Mouse (Mus musculus) lung, postnatal 0 days (tissue): ENCODE measurements around the gene Traf2. TPM values are rescaled to one million over a fixed set of nuclear protein-coding genes. Genes with fewer than 3 reads are reported as not detected.

Experiments
- ATAC-seq: fragments of 200-750 bp; cut with Nextera tagmentation; 2 replicates; pipeline ENCODE4 v1.8.0; 2017; ENCODE audit warnings: moderate library complexity
- DNase-seq: peaks from one replicate; pipeline ENCODE4 v3.0.0-alpha.2; 2016; ENCODE audit warnings: low spot score
- H3K27ac ChIP-seq: fragments of 300-500 bp; sonication (generic); 2 replicates; pipeline ENCODE4 v1.5.1; 2014; ENCODE audit warnings: antibody characterized with exemption, mild to moderate bottlenecking, low read length, mixed read lengths
- H3K27me3 ChIP-seq: fragments of 300-500 bp; sonication (generic); replicated peaks from 2 replicates; pipeline ENCODE4 v1.6.1; 2014; ENCODE audit warnings: low read length, mixed read lengths; ENCODE audit not compliant: insufficient read depth
- H3K36me3 ChIP-seq: fragments of 300-500 bp; sonication (generic); 2 replicates; pipeline ENCODE4 v1.6.1; 2014; ENCODE audit warnings: low read length, mixed read lengths; ENCODE audit not compliant: insufficient read depth
- H3K4me1 ChIP-seq: fragments of 300-500 bp; sonication (generic); 2 replicates; pipeline ENCODE4 v1.6.1; 2014; ENCODE audit warnings: antibody characterized with exemption, low read depth, low read length, mixed read lengths; ENCODE audit not compliant: insufficient read depth
- H3K4me2 ChIP-seq: fragments of 300-500 bp; sonication (generic); replicated peaks from 2 replicates; pipeline ENCODE4 v1.6.1; 2014; ENCODE audit warnings: low read depth, mild to moderate bottlenecking, low read length, moderate library complexity, mixed read lengths
- H3K4me3 ChIP-seq: fragments of 300-500 bp; sonication (generic); 2 replicates; pipeline ENCODE4 v1.5.1; 2014; ENCODE audit warnings: low read depth, low read length
- H3K9ac ChIP-seq: fragments of 300-500 bp; sonication (generic); replicated peaks from 2 replicates; pipeline ENCODE4 v1.6.1; 2014; ENCODE audit warnings: low read depth, mild to moderate bottlenecking
- H3K9me3 ChIP-seq: fragments of 300-500 bp; sonication (generic); 2 replicates; pipeline ENCODE4 v1.6.1; 2016; ENCODE audit warnings: low read length, mixed read lengths
- CTCF ChIP-seq: IDR thresholded peaks from 2 replicates; pipeline ENCODE4 v1.5.1; 2016; ENCODE audit warnings: antibody characterized with exemption, mild to moderate bottlenecking
- EP300 ChIP-seq: IDR thresholded peaks from 2 replicates; pipeline ENCODE4 v1.6.1; 2016; ENCODE audit warnings: antibody characterized with exemption, mild to moderate bottlenecking, control low read depth
- WGBS: fragments of 180-500 bp; shearing (Covaris S2); extraction: QIAGEN DNeasy Blood & Tissue Kit; methylation state at CpG from one replicate; pipeline ENCODE4 v1.1.7; 2014; 5-methylcytosine and 5-hydroxymethylcytosine counted together
- polyA plus RNA-seq: library from polyadenylated mRNA; unstranded; fragments of >200 nt; fragmentation: Nextera tagmentation; extraction: Ambion mirVana; gene quantifications from 2 replicates; pipeline ENCODE4 v1.2.1, GENCODE M21; 2015

The Traf2 gene
- polyA plus RNA-seq, 1 experiment from 2014 or later = 21.0 TPM

DNA sequence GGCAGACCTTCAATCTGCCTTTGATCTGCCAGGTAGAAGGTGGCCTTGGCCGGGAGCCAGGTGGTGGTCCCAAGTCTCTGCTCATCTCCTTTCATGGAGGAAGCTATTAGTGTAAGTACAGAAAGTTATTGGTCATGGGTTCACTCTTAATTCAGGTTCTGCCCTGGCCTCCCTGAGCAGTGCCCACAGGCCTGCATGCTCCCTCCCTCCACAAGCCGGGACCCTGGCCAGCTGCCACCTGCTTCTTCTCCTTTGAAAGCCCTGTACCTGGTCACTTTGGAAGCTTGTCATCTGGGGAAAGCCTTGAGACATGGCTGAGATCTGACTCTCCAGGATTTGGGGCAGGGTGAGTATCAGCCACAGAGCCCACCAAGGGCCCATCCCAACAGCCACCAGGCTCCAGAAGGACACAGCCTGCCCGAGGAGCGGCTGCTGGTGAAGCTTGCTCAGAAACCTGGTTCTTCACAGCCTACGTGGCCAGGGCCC lies 53.2 kb downstream of the Traf2 start, which contains the start of gene Lcn12:
Gene Lcn12, minus strand, starts transcription at position 436 of the 486 bp plus-strand sequence.
- ATAC-seq (no peak), DNase-seq (no peak)
- no peak within 1 kb of the TSS for H3K4me3 ChIP-seq
- no peaks in the 10 kb centered on the region for H3K9me3 ChIP-seq
- H3K27me3 ChIP-seq = no peaks in the 10 kb centered on the region
- no peak within 1 kb of the TSS for H3K9ac ChIP-seq
- no peak within 1 kb of the TSS for H3K27ac ChIP-seq
- WGBS = 75% methylated on average over 5 of the region's 5 CpGs
- H3K36me3 ChIP-seq = no peaks in the 10 kb centered on the region
- TF ChIP-seq CTCF = no peak
- TF ChIP-seq EP300 = no peak
- no peak within 1 kb of the TSS for H3K4me2 ChIP-seq
- no peaks in the 10 kb centered on the region for H3K4me1 ChIP-seq

DNA sequence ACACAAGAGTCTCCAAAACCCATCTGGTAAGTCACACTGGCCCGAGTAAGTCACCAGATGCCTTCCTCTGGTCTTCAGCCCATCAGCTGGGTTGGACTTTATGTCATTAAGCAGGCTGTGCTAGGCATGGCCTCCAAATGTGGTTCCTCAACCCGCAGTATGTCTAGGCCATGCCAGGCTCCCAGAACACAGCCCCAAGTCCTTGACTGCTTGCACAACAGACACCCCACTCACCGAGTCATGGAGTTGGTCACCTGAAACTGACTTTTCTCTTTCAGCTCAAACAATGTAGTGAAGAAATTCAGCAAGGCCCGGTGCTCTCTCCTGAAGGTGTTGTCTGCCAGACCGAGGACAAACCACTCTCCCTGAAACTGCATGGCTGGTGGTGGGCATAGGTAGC lies 53.8 kb downstream of the Traf2 start:
- TF ChIP-seq CTCF (no peak), EP300 (no peak)
- Histone ChIP-seq H3K27me3 (no peaks in the 10 kb centered on the region), H3K4me2 (no peak overlapping the region), H3K4me3 (no peak overlapping the region), H3K36me3 (no peaks in the 10 kb centered on the region), H3K9ac (no peak overlapping the region), H3K9me3 (no peaks in the 10 kb centered on the region), H3K4me1 (no peaks in the 10 kb centered on the region), H3K27ac (no peak overlapping the region)
- no peak for ATAC-seq
- WGBS = 68% methylated on average over 5 of the region's 5 CpGs
- no peak for DNase-seq

DNA sequence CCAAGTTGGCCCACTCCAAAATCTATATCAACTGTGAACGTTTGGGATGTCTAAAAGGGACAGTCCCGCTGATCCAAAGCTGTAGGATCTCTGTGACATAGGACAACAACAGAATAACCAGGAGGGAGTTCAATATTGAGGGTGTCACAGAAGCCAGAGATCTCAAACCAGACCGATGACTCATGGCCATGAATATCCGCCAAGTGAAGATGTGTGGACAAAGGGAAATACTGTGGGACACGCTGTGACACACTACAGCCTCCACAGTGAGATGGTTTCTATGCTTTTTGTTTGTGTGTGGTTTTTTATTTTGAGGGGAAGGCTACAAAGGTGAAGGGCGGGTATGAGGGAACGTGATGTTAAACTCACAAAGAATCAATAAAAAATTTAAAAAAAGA lies 58.1 kb downstream of the Traf2 start:
- DNase-seq (no peak), ATAC-seq (no peak)
- WGBS = 68% methylated on average over 7 of the region's 7 CpGs
- Histone ChIP-seq H3K36me3 (no peaks in the 10 kb centered on the region), H3K27ac (no peak overlapping the region), H3K4me2 (no peak overlapping the region), H3K9me3 (no peaks in the 10 kb centered on the region), H3K4me3 (no peak overlapping the region), H3K4me1 (no peaks in the 10 kb centered on the region), H3K9ac (no peak overlapping the region), H3K27me3 (no peaks in the 10 kb centered on the region)
- no peak for TF ChIP-seq EP300

DNA sequence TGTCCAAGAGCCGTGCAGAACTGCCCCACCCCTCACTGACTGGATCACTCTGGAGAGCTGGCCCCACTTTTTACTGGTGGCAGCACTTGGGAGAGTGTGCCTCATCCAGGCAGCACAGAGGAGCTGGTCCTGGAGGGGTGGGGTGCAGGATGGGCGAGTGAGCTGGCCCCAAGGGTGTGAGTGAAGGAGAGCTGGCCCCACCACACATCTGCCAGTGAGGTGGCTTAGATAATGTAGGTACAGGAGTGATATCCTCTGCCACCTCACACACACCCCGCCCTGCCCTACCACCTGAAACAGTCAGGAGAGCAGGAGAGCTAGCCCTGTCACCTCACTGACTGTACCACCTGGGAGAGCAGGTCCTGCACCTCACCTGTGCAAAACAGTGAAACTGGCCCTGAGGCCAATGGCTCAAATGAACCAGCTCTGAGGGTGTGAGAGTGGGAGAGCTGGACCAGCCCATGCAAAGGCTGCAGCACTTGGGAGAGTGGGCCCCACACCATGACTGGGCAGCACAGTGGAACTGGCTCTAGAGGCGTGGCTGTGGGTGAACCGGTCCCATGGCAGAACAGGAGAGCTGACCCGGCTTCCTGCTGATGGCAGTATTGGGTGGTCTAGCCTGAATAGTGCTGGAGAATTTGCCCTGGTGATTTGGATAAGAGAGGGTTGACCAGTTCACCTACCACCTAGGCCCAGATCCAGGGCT lies 58.6 kb downstream of the Traf2 start:
- ATAC-seq (no peak), DNase-seq (no peak)
- no peak for TF ChIP-seq CTCF
- no peak for TF ChIP-seq EP300
- 59% methylated on average over 6 of the region's 6 CpGs for whole genome bisulfite sequencing
- H3K4me1 ChIP-seq = no peaks in the 10 kb centered on the region
- H3K27me3 ChIP-seq = no peaks in the 10 kb centered on the region
- no peaks in the 10 kb centered on the region for H3K36me3 ChIP-seq
- no peak overlapping the region for H3K4me3 ChIP-seq
- H3K9ac ChIP-seq = no peak overlapping the region
- no peaks in the 10 kb centered on the region for H3K9me3 ChIP-seq
- H3K27ac ChIP-seq = no peak overlapping the region
- no peak overlapping the region for H3K4me2 ChIP-seq

DNA sequence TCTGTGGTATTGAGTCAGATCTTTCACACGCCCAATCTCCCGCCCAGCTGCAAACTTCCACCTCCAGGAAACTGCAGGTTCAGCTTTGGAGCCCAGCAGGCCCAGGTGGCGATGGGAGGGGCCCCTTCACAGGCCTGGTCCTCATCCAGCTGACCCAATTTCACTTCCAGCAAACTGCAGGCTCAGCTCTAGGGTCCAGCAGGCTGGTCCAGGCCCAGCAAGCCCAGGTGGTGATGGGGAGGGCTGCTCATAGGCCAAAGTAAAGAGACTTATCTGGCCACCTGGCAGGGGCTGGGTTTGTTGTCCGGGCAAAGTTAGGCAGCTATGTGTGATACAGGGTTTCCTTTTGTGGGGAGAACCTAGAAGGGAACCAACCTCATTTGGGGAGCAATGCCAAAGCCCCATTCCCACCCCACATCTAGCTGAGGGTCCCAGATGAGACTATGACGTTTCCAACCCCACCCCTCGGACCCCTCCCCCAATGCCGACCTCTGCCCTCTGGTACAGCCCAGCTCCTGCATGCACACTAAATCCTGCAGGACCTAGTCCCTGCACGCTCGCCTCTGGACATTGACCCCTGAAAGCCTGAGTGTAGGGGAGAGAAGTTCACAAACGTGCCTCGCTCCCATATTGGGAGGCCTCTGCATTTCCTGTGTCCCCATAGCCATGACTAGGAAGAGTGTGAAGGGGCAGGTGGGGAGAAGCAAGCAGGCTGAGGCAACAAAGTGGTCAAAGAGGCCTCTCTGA lies 61.7 kb downstream of the Traf2 start:
- no peak for TF ChIP-seq CTCF
- no peak for TF ChIP-seq EP300
- Histone ChIP-seq H3K27me3 (no peaks in the 10 kb centered on the region), H3K4me2 (no peak overlapping the region), H3K4me1 (no peaks in the 10 kb centered on the region), H3K9ac (no peak overlapping the region), H3K27ac (no peak overlapping the region), H3K4me3 (no peak overlapping the region), H3K36me3 (no peaks in the 10 kb centered on the region), H3K9me3 (no peaks in the 10 kb centered on the region)
- 63% methylated on average over 11 of the region's 11 CpGs for WGBS
- ATAC-seq = no peak
- DNase-seq = no peak

DNA sequence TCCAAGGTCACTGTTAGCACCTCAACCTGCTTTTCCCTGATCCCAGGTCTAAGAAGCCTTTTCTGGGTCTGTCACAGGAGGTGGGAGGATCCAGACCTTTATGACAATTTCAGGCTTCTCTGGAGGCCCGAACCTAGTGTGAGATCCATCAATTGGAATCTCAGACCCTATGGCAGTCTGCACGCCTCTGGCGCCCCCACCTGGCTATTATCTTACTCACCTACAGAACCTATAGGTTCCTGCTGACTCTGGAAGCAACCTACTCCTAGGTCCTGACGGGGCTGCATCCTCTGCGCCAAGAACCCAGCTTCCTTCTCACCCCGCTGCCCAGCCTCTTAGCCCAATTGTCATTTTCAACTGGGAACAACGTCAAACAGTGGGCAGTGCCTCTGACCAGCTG lies 63.8 kb downstream of the Traf2 start:
- no peak overlapping the region for H3K9ac ChIP-seq
- no peaks in the 10 kb centered on the region for H3K4me1 ChIP-seq
- H3K27ac ChIP-seq = no peak overlapping the region
- 19% methylated on average over 7 of the region's 7 CpGs for WGBS
- H3K4me3 ChIP-seq = no peak overlapping the region
- H3K4me2 ChIP-seq = no peak overlapping the region
- TF ChIP-seq EP300 (no peak), CTCF (peak; percentile 69)
- ATAC-seq = peak; percentile 57
- DNase-seq = peak; percentile 52
- H3K9me3 ChIP-seq = no peaks in the 10 kb centered on the region
- no peaks in the 10 kb centered on the region for H3K36me3 ChIP-seq
- H3K27me3 ChIP-seq = no peaks in the 10 kb centered on the region
